Mouse (Mus musculus): Measurements from ENCODE around the gene Slfn9. TPM values are rescaled to one million over a fixed set of nuclear protein-coding genes. Genes with fewer than 3 reads are reported as not detected.
"Not testable (repeated sequence)": the region's sequence is repeated elsewhere in the genome, so short reads cannot be mapped to it uniquely, and the experiment has no call there.

Slfn9 gene
- total and polyA plus RNA-seq, 3 experiments, result 0.20 to 0.99 (median 0.82) TPM

DNA sequence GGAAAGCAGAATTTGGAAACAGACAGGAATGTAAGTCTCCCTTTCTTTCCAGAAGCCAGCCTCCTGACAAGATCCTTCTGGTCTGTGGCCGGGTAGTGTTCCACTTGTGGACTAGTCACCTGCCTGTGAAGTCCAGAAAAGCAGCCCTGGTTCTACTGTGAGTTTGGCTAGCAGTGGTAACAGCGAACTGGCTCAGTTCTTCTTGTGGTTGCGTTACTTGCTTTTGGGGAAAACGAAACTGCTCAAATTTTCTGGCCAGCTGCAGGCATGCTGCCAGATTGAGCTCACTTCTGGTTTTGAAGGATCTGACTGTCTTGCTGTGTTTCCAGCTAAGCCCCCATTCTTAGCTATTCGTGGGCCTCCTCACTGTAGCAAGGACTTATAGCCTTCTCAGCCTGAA lies 29.0 kb upstream of the Slfn9 start, which contains the start of gene Slfn8:
Gene Slfn8 (minus strand): TSS at position 190 of the 400 bp plus-strand sequence.
- DNase-seq, result peak; percentile 57 to 68
- Histone ChIP-seq H3K36me3 (ENCODE audit: control insufficient read depth, insufficient read depth, low read length) (no peaks in the 10 kb centered on the region), H3K4me3 (peak within 1 kb of the TSS; percentile 13; the same call in 1 of the 2 replicates), H3K9ac (ENCODE audit: low read depth, low read length) (peak within 1 kb of the TSS; percentile 46), H3K79me2 (replicated peaks; ENCODE audit: control insufficient read depth, insufficient read depth, low read length) (no peaks in the 10 kb centered on the region), H3K4me1 (ENCODE audit: control insufficient read depth, insufficient read depth, low read length) (no peaks in the 10 kb centered on the region), H3K27me3 (ENCODE audit: control insufficient read depth, insufficient read depth, low read length) (no peaks in the 10 kb centered on the region), H3K27ac (peak within 1 kb of the TSS; percentile 43)
- 43% methylated on average over 5 of the region's 5 CpGs for WGBS
- intact Hi-C loops (cut with DNase I), result loop anchor here (2.0 kb wide), 1 partner anchor 60 kb away; no protein-coding TSS in a partner anchor
- TF ChIP-seq CTCF (IDR thresholded peaks at IDR 0.05), result no peak
- peak; percentile 46; the same call in 1 of the 2 replicates for TF ChIP-seq POLR2A (IDR thresholded peaks at IDR 0.05; ENCODE audit: insufficient read depth, low read depth, low read length)
- TF ChIP-seq EP300 (IDR thresholded peaks at IDR 0.05; ENCODE audit: insufficient read depth, low read depth, low read length), result no peak

DNA sequence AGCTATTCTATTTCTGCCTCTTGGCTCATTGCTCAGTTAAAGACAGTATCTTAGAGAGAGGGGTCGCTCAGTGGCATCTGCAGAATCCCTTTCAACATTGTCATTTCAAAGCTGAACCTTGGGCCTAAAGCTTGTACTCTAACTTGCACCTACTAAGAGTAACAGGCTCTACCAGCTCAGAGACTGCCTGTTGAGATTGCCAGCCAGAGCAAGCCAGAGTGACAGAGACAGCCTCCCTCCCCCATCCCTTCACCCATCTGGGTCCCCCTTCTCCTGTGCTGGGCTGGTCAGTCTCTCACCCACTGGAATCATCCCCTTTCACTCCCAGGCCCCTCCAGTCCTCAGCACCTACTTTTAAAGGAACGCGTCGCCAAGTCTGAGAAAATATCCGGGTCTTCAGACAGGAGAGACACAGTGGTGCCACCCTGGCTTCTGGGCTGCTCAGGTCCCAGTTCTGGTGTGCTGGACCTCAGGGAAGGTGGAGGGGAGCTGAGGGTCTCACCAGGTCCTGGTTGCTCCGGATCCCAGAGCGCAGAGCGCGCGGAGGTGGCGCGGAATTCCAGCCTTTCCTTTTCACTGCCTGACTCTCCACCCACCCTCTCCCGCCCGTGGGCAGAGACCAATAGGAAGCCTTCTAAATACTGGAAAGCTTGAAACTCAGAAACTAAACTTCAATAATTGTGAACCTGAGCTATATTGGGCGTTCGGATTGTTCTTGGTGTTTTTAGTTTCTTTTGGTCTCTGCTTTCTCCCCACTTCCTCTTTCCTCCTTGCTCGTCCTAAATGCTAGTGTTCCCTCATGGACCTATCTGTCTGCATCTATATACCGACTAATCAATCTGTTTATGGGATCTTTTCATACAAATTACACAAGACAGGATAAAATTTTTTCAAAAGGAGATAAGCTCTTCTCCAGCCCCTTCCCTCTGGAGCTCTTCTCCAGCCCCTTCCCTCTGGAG lies 28.2 kb upstream of the Slfn9 start:
- intact Hi-C loops (cut with DNase I), result loop anchor here (2.0 kb wide), 1 partner anchor 59 kb away; no protein-coding TSS in a partner anchor
- H3K36me3 ChIP-seq (ENCODE audit: control insufficient read depth, insufficient read depth, low read length); H3K4me1 ChIP-seq (ENCODE audit: control insufficient read depth, insufficient read depth, low read length); H3K27me3 ChIP-seq (ENCODE audit: control insufficient read depth, insufficient read depth, low read length); H3K79me2 ChIP-seq (replicated peaks; ENCODE audit: control insufficient read depth, insufficient read depth, low read length): not testable (repeated sequence)
- 61% methylated on average over 18 of the region's 18 CpGs for WGBS
- DNase-seq, result peak; percentile 4 to 28
- H3K27ac ChIP-seq, result peak overlapping the region; percentile 43
- H3K9ac ChIP-seq (ENCODE audit: low read depth, low read length), result peak overlapping the region; percentile 46
- peak overlapping the region; percentile 13; the same call in 1 of the 2 replicates for H3K4me3 ChIP-seq

DNA sequence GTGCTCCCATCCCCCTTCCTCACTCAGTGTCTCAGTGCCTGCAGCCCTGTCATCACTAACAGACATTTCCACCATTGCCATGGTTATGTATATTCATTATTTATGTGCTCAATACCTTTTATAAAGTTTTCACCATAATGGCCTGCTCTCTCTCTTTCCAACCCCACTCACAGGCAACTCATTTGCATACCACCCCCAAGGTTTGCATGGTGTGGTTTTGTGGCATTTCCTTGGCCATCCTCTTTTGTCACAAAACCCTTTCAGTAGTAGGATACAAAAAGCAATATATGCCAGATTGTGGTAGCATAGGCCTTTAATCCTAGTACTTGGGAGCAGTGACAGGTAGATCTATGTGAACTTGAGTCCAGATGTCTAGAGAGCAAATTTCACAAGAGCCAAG lies 24.5 kb upstream of the Slfn9 start:
- H3K79me2 ChIP-seq (replicated peaks; ENCODE audit: control insufficient read depth, insufficient read depth, low read length), result no peaks in the 10 kb centered on the region
- H3K36me3 ChIP-seq (ENCODE audit: control insufficient read depth, insufficient read depth, low read length), result no peaks in the 10 kb centered on the region
- no peak overlapping the region for H3K4me3 ChIP-seq
- H3K27ac ChIP-seq, result no peak overlapping the region
- intact Hi-C loops (cut with DNase I), result no loop called here
- TF ChIP-seq POLR2A (IDR thresholded peaks at IDR 0.05; ENCODE audit: insufficient read depth, low read depth, low read length), result no peak
- TF ChIP-seq CTCF (IDR thresholded peaks at IDR 0.05), result no peak
- TF ChIP-seq EP300 (IDR thresholded peaks at IDR 0.05; ENCODE audit: insufficient read depth, low read depth, low read length), result no peak
- no peaks in the 10 kb centered on the region for H3K4me1 ChIP-seq (ENCODE audit: control insufficient read depth, insufficient read depth, low read length)
- no peak overlapping the region for H3K9ac ChIP-seq (ENCODE audit: low read depth, low read length)
- no peak for DNase-seq
- H3K27me3 ChIP-seq (ENCODE audit: control insufficient read depth, insufficient read depth, low read length), result no peaks in the 10 kb centered on the region

DNA sequence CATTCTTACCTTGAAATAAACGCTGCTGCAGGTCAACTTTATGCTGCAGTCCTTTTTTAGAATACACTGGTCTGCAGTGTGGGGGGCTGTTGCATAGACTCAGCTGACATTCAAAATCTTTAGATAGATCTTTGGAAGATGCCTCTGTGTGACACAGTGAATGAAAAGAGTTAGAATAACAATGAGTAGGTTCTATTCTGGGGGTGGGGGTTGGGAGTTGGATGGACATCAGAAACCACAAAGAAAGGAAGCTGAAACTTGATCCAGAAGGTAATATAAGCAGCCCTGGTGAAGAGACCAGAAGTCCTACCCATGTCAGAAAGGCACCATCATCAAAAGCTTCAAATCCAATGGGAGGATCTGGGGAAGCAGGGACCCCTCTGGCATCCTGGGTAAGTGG lies 21.7 kb upstream of the Slfn9 start:
- 78% methylated on average over 1 of the region's 1 CpGs for WGBS
- H3K27ac ChIP-seq, result no peak overlapping the region
- H3K27me3 ChIP-seq (ENCODE audit: control insufficient read depth, insufficient read depth, low read length), result no peaks in the 10 kb centered on the region
- no peaks in the 10 kb centered on the region for H3K36me3 ChIP-seq (ENCODE audit: control insufficient read depth, insufficient read depth, low read length)
- no peaks in the 10 kb centered on the region for H3K4me1 ChIP-seq (ENCODE audit: control insufficient read depth, insufficient read depth, low read length)
- intact Hi-C loops (cut with DNase I), result no loop called here
- no peaks in the 10 kb centered on the region for H3K79me2 ChIP-seq (replicated peaks; ENCODE audit: control insufficient read depth, insufficient read depth, low read length)
- no peak overlapping the region for H3K9ac ChIP-seq (ENCODE audit: low read depth, low read length)
- H3K4me3 ChIP-seq, result no peak overlapping the region
- DNase-seq, result no peak
- TF ChIP-seq POLR2A (IDR thresholded peaks at IDR 0.05; ENCODE audit: insufficient read depth, low read depth, low read length) (no peak), EP300 (IDR thresholded peaks at IDR 0.05; ENCODE audit: insufficient read depth, low read depth, low read length) (no peak), CTCF (IDR thresholded peaks at IDR 0.05) (no peak)

DNA sequence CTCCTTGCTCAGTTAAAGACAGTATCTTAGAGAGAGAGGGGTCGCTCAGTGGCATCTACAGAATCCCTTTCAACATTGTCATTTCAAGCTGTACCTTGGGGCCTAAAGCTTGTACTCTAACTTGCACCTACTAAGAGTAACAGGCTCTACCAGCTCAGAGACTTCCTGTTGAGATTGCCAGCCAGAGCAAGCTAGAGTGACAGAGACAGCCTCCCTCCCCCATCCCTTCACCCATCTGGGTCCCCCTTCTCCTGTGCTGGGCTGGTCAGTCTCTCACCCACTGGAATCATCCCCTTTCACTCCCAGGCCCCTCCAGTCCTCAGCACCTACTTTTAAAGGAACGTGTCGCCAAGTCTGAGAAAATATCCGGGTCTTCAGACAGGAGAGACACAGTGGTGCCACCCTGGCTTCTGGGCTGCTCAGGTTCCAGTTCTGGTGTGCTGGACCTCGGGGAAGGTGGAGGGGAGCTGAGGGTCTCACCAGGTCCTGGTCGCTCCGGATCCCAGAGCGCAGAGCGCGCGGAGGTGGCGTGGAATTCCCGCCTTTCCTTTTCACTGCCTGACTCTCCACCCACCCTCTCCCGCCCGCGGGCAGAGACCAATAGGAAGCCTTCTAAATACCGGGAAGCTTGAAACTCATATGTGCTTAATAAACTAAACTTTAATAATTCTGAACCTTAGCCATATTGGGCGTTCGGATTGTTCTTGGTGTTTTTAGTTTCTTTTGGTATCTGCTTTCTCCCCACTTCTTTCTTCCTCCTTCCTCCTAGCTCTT lies 831 bp downstream of the Slfn9 start:
- H3K36me3 ChIP-seq (ENCODE audit: control insufficient read depth, insufficient read depth, low read length); H3K27me3 ChIP-seq (ENCODE audit: control insufficient read depth, insufficient read depth, low read length); H3K79me2 ChIP-seq (replicated peaks; ENCODE audit: control insufficient read depth, insufficient read depth, low read length); H3K4me1 ChIP-seq (ENCODE audit: control insufficient read depth, insufficient read depth, low read length); intact Hi-C loops (cut with DNase I): not testable (repeated sequence)
- Histone ChIP-seq H3K27ac (peak overlapping the region; percentile 81), H3K9ac (ENCODE audit: low read depth, low read length) (peak overlapping the region; percentile 33), H3K4me3 (peak overlapping the region; percentile 59)
- DNase-seq, result peak; percentile 46 to 49
- 5% methylated on average over 19 of the region's 19 CpGs for WGBS

DNA sequence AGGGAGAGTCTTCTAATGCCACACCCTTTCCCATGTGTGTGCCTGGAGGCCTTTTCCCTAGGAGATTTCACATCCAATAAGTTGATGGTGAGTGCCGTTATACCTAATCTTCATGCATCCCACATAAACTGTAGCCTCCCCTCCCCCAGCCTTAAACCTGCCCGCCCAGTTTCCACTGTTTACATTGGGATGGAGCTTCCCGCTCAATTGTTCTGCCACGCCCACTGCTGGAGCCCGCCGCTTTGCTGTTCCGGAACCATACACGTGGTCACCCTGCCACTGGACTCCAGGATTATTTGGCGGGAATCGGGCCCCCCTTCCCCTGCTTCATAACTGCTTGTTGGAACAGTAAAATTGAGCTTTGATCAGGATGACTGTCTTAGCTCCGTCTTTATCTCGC lies 2.3 kb downstream of the Slfn9 start:
- Histone ChIP-seq H3K27ac (no peak overlapping the region), H3K36me3 (ENCODE audit: control insufficient read depth, insufficient read depth, low read length) (no peaks in the 10 kb centered on the region), H3K4me1 (ENCODE audit: control insufficient read depth, insufficient read depth, low read length) (peaks cover 1% of the 10 kb centered on the region), H3K4me3 (no peak overlapping the region), H3K27me3 (ENCODE audit: control insufficient read depth, insufficient read depth, low read length) (no peaks in the 10 kb centered on the region), H3K9ac (ENCODE audit: low read depth, low read length) (no peak overlapping the region), H3K79me2 (replicated peaks; ENCODE audit: control insufficient read depth, insufficient read depth, low read length) (no peaks in the 10 kb centered on the region)
- TF ChIP-seq EP300 (IDR thresholded peaks at IDR 0.05; ENCODE audit: insufficient read depth, low read depth, low read length), result no peak
- no peak for TF ChIP-seq POLR2A (IDR thresholded peaks at IDR 0.05; ENCODE audit: insufficient read depth, low read depth, low read length)
- no peak for TF ChIP-seq CTCF (IDR thresholded peaks at IDR 0.05)
- whole genome bisulfite sequencing, result 17% methylated on average over 12 of the region's 12 CpGs
- DNase-seq, result no peak
- intact Hi-C loops (cut with DNase I), result no loop called here

Measured in heart, adult 2 months (tissue).